Mouse (Mus musculus) testis, adult 2 months (tissue): ENCODE data around the gene Thsd4.

Source experiments
- CTCF ChIP-seq: fragments of 200-500 bp; IDR thresholded peaks from 2 replicates; pipeline ENCODE4 v1.5.1; 2012; ENCODE audit warnings: low read depth, mild to moderate bottlenecking, inconsistent platforms, low read length, moderate library complexity; ENCODE audit not compliant: control insufficient read depth, insufficient read depth, insufficient replicate concordance
- POLR2A ChIP-seq: fragments of 200-500 bp; IDR thresholded peaks from 2 replicates; pipeline ENCODE4 v1.6.1; 2012; ENCODE audit warnings: low read depth, mild to moderate bottlenecking, inconsistent platforms, low read length, moderate library complexity; ENCODE audit not compliant: control insufficient read depth

DNA sequence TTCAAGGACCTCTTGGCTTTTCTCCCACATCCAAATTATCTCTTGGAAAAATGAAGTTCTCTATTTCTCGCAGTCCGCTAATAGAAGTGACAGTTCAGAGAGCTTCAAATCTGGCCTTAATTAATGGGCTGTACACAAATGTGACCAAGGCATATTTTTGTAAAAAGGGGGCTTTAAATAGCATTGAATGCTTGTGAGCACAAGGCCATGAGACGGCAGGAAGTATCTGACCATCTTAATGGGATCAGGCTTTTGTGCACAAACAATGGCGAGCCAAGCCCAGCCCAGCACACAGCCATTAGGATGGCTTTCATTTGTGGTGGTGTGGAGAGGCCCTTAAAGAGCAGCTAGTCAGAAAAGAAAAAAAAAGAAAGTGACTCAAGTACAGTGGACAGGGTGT, 445.4 kb downstream of the Thsd4 start:
- TF ChIP-seq CTCF (no peak), POLR2A (no peak)
